Mouse (Mus musculus) right cerebral cortex, adult 18-20 months (tissue): Measurements from ENCODE around the gene Clec2h.
"Not testable (repeated sequence)": the region's sequence is repeated elsewhere in the genome, so short reads cannot be mapped to it uniquely, and the experiment has no call there.

Experiments used
- DNase-seq: peaks from one replicate; pipeline ENCODE4 v3.0.0; 2022; ENCODE audit warnings: mixed read lengths

Clec2h gene

DNA sequence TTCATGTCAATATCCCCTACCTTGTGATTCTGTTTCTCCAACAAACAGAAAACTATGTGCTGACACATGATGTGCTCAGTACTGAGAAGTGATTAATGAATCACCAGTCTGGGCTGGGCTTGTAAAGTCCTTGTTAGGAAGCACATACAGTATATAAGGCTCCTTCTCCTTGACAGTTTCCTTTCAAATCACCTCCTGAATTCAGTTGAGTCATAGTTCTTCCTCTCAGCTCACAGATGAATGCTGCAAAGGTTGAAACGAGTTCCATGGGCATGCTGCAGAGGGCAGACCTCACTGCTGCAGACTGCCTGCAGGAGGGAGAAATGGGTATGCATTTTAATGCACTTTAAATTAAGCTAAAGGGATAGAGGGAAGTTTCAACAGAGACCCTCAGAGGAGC lies at the start of gene Clec2h:
TSS of gene Clec2h (plus strand) at position 180 of the 400 bp plus-strand sequence.
- DNase-seq, result peak; percentile 32

- DNase-seq, result no peak
Measured at GRCm38 (mm10) chr6:128622733-128623132, 39.5 kb upstream of the Clec2h start.

DNA sequence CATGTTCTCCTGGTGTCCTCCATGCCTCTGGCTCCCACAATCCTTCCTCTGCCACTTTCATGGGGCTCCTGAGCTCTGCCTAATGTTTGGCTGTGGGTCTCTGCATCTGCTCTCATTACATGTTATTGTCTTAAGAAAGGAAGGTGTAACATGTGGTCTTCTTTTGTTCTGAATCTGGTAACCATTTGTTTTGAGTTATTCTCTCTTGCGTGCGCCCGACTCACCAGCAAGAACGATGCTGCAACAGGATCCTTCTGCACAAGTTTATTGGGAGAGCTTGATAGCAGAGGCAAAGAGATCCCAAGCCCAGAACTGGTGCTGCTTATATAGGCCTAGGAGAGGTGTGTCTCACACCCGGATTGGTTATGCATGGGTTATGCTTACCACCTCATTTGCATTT lies 38.8 kb upstream of the Clec2h start, which contains the start of gene Klrb1a:
TSS of gene Klrb1a (minus strand) at position 101 of the 400 bp plus-strand sequence.
- not testable (repeated sequence) for DNase-seq

DNA sequence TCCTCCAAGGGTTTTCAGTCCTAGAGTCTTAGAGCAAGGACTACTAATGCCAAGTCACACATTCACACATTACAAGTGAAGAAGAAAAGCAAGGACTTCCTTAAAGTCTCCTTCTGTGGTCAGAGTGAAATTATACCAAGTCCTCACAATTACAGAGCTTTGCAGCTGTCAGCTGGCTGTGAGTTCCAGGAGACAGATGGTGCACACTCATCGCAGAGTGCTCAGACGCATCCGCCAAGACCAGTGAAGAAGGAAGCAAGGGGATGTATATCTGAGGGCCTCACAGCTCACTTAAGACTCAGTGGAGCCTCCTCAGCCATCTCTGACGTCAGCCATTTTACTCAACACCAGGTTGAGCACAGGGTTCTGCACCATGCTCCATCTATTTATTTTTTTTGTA lies 37.8 kb upstream of the Clec2h start:
- peak; percentile 38 for DNase-seq

DNA sequence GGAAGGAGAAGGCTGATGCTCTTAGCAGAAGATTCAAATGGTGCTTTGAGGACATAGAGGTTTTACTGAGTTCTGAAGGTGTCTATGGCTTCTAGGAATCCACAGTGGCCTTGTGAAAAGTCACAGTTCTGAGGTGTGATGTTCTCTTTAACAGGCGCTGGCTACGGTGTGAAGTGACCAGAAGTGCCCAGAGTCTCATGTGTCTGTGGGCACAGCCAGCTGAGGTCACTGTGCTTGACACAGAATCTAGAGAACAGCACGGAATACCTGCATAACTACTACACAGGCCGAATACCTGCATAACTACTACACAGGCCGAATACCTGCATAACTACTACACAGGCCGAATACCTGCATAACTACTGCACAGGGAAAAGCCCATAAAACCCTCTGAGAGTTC lies 36.9 kb upstream of the Clec2h start:
- not testable (repeated sequence) for DNase-seq

DNA sequence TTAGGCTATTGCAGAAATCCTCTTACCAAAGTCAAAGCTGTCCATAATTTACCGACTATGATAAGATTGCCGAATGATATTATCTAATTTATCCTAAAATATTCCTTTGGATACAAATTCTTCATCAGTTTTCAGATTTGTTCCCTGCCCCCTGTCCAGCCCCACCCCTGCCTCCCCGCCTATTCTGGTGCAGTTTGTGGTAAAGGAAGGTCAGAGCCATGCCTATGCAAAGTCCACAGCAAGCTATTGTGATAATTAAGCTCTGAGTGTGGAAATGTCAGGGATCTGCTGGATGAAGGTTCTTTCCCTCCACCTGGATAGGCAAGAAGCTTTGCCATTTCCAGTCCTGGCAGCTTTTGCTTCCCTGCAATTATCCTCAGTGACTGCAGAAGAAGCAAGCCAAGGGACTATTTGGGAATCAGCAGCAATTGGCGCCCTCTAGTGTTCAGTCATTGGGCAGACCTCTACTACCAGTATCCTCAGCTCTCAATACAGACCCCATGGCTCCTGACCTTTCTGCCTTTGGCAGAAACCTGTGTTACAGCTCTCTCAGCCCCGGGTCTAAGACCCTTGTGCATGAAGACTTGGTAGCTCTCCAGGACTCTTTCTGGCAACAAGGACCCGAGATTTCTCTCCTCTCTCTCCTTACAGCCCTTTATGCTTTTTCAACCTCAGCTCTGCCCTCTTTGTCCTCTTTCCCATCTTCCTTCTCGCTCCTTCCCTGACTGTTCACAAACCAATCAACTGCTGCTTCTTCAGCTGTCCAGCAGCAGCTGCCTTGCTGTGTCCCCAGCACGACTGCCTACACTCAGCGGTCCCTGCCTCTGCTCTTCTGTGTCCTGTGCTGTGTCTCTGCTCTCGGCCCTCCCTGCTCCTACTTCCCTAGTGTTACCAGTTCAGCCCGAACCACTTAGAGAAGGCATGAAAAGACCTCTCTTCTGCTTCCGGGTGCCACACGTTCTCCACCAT lies 32.1 kb upstream of the Clec2h start:
- peak; percentile 47 for DNase-seq

GRCm38 (mm10) chr6:128630912-128631905 lies 31.0 kb upstream of the Clec2h start:
- DNase-seq, result not testable (repeated sequence)

DNA sequence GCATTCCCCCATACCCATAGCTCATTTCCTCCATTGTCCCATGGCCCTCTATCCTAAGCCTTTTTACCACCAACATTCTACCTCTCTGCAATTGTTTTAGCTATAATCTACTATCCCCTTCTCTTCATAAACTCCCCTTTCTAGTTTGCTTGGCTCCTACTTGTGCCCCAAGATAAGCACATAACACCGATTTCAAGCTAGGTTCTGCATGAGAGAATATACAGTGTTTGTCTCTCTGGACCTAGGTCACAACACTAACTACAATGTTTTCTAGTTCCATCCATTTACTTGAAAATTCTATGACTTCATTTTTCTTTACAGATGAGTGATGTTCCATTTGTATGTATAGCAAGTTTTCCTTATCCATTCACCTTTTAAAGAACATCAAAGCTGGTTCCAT lies 21.5 kb upstream of the Clec2h start:
- no peak for DNase-seq

DNA sequence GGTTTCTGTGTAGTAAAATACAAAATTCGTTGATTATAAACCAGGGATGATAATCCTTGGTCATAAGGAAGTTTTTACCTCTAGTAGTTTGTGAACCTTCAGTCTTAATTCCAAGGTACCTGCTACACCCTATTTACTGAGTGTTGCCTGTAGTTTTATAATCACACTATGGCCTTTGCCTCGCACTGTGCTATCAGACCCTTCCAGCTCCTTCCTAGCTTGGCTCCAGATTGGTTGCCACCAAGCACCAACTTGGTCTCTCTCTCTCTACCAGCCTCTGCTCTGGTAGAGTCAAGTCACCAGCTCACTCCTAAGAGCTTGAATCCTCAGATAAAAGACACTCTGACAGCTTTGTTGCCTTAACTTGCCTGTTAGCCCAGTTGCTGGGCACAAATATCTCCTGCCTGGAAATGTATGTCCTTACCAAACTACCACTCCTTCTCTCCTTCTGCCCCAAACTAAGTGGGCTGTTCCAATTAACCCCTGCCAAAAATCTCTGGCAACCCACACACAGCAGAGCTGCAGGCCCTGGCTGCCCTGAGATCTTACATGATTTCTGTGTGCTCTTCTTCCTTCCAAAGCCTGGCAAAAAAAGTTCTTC lies 21.0 kb upstream of the Clec2h start:
- DNase-seq, result no peak

DNA sequence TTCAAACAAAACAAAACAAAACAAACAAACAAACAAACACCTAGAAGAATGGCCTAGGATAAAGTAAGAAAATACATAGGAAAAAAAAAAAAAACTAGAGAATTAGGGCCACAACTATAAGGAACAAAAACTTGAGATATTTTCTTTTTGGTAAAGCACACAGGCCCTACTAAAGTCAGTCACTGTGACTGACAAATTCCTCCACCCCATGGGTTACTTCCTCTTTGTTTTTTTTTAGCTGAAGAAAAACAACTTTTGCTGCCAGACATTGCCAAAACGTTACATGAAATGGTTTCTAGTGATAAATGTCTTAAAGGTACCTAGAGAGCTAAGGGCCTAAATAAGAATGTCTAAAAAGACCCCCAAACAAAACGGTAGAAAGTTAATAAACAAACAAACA lies 18.2 kb upstream of the Clec2h start:
- no peak for DNase-seq

GRCm38 (mm10) chr6:128644694-128645093 lies 17.5 kb upstream of the Clec2h start:
- not testable (repeated sequence) for DNase-seq

- DNase-seq, result not testable (repeated sequence)
Measured at GRCm38 (mm10) chr6:128645708-128646107, 16.5 kb upstream of the Clec2h start.

GRCm38 (mm10) chr6:128649681-128650080 lies 12.5 kb upstream of the Clec2h start:
- DNase-seq, result no peak

- DNase-seq, result no peak
Measured at GRCm38 (mm10) chr6:128650187-128650586, 12.0 kb upstream of the Clec2h start.

DNA sequence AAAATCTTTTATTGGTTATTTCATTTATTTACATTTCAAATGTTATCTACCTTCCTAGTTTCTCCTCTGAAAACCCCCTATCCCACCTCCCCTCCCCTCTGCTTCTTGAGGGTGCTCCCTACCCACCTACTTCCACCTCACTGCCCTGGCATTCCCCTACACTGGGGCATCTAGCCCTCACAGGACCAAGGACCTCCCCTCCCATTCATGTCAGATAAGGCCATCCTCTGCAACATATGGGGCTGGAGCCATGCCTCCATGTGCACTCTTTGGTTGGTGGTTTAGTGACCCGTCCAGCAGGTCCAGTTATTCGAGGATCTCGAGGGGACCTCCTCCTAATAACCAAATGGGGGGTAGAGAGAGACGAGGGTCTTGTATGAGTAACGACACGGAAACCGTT lies 11.4 kb upstream of the Clec2h start:
- not testable (repeated sequence) for DNase-seq

- no peak for DNase-seq
Measured at GRCm38 (mm10) chr6:128652938-128653337, 9.2 kb upstream of the Clec2h start.

DNA sequence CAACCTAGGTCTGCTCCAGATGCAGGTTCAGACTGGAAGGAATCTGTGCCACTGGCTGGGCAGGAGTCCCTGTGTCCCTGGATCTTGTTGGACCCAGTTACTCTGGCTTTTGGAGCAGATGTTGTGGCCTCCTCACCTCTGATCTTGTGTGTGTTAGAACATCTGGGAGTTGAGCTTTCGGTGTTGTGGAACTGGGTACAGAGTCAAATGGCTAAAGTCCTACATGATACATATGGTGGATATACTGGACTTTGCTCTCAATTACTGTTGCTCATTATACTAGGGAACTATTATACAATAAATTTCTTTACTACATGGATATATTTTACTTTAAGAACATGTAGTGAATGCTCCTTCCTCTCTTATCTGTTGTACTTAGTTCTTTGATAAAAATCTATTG lies 936 bp upstream of the Clec2h start:
- no peak for DNase-seq

DNA sequence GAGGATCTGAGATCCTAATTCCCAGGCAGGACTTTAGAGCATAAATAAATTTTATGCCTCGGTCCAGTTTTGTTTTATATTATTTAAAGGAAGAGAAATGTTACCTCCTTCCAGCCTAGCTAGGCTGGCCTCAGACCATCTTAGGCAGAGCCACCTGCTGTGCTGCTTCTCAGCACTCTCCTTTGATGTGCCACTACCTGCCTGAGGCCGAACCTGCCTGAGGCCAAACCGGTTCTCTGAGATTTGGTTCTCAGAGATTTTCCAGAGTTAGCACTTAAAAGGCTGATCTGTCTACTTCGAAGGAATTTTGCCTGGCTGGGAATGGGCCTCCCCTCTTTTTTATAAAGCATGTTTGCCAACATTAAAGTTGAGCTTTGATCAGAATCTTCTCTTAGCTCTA lies 7.8 kb downstream of the Clec2h start:
- no peak for DNase-seq

DNA sequence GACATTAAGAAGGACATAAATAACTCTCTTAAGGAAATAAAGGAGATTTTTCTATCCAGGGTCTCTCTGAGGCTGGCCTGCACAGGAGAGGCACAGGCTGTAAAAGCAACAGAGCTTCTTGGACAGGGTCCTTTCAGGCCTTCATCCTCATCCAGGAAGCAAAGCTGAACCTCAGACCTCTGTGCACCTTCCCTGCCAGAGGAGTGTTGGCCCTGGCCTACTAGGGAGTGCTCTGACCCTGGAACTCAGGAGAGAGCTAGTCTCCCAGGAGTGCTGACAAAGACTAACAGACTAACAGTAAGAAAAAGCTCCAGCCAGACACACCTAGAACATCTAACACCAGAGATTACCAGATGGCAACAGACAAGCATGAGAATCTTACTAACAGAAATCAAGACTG lies 17.4 kb downstream of the Clec2h start:
- no peak for DNase-seq

DNA sequence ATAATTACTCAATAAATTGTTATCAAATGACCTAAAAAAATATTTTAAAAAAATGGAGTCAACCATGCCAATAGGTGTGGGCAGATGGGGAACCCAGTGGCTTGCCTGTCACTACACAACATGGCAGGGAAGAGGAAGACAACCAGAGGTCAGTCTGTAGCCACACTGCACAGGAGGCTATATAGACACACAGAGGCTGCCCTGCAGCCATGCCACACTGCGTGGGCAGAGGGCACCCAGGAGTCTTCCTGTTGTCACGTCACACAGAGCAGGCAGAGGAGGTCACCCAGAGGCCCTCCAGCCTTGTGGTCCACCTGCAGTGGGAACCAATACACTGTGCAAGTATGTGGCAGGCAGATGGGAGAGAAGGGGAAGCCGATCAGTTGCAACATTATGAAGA lies 39.5 kb downstream of the Clec2h start:
- DNase-seq, result no peak

DNA sequence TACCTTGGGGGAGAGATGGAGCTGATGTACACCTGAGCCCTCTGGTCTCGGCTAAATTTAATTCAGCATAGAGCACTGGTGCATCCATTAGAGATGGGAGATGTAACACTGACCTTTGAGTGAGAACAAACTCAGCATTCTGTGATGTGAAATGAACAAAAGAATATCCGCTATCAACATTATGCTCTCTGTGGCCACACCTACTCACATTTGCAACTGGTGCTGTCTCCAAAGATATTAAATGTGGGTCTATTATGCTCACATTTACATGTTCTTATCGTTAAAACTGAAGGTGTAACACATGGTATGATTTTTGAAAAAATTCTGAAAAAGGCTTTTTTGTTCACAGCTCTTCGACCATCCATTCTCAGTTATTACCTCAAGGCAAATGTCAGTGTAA lies 60.8 kb downstream of the Clec2h start, which contains the start of gene Klrb1:
TSS of gene Klrb1 (minus strand) at position 101 of the 400 bp plus-strand sequence.
- no peak for DNase-seq
